Mouse (Mus musculus): ENCODE results near the gene Hoxc9.

Gene Hoxc9

DNA sequence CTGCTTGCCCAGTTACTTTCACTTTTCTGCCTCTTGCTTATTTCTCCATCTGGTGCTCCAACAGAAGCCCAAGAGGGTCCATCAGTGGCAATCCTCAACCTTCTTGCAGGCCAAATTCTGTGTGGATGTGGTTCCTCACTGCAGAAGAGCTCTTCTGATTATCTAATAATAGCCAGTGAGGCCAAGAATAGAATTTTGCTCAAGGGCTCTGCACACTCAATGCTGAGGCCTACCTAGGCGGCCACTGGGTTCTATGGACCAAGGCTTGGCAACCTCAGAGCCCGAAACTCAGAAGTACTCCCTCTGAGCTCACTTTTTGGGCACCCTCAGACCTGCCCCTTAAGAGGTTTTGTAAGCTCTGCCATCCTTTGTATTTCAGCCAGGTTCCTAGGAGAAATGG, 25.1 kb downstream of the Hoxc9 start:
- DNase-seq = no peak

DNA sequence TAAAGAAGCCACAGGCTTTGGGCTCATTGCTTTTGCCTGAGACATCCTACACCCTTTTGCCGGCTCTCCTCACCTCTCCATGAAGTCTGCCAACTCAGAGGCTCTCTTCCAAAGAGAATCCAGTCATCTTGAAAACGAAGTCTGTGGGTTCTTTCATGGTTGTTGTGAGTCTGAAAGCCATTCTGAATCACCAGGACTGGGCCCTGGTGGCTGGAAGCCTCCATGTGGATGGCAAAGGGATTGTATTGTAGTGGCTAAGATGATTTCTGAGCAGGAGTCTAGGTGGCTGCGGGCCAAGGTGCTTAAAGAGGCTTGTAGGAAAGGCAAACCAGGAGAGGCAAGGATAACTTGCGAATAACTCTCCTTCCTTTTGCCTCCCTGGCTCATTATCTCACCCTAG, 25.9 kb downstream of the Hoxc9 start:
- no peak for DNase-seq

DNA sequence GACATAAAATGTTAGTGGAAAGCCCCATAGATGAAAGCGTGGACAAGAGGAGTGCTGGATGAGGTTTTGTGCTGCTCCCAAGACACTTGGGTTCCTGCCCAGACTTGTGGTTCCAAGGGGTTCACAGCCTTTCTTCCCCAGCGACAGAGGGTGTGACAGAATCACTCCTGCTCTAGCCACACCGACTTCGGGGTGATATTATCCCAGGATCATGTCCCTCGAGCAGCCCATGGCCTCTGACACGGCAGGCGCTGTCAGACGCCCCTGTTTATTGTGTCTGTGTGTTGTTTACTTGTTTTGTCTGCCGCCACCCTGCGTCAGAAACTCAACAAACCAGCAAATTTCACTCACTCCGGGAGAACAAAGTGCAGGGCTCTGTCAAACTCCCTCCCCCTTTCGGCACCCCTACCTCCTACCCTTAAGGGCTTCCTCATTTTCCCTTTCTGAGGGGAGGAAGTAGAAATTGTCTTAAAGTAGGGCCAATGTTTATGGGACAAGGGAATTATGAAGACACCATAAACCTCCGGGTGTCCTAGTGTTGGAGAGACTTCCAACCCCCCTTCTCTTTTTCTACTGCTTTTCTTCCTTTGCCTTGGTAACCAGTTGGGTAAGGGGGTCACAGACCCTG, 26.7 kb downstream of the Hoxc9 start:
- DNase-seq = no peak

DNA sequence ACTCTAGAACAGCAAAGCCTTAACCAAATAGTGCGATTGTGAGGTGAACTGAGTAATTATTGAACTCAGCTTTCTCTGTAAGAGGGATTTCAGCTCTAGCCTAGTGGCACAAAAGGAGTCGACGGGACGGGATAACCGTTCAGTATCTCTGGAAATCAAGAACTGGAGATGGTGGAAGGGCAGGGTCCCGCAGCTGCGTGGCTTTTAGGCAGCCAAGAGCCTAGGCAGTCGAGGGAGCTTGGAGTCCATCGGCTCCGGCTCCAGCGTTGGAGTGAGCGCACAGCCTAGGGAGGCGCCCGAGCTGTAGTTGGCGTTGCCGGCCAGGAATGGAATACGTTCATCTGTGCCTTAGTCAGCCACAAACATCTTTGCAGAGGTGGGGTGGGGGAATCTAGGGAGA, 29.1 kb downstream of the Hoxc9 start:
- no peak for DNase-seq

DNA sequence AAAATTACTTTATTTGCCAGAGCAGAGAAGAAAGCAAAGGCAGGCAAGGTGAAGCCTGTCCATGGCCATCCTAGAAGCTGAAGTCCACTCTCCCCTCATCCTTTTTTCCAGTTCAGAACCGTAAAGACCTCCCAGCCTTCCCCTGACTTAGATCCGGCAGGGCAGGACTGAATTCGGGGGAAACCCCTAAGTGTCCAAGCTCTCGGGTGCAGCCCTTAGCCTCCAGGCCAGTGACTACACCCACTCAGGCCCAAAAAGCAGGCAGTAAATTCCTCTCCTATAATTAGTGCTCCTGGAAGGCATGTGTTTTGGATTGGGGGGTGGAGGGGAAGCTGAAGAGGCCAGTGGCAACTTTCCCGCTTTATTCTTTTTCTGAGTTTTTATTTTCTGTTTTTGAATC, 29.6 kb downstream of the Hoxc9 start:
- DNase-seq = no peak

DNA sequence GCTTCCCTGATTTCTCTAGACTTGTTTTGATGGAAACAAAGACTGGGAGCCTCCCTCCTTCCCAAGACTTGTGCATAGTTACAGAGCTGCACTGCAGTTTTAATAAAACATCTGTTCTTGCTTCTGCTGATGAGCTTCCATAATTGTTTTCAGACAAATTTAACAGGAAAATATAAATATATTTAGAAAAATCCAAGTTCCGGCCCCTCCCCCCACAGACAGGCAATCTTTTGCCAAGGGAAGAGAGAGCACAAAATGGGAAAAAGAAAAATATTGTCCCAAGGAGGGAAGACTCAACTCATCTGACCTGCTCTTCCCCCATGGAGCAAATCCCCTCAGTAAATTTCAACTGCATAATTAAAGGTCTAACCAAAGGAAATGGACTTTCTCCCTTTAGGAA, 30.1 kb downstream of the Hoxc9 start:
- no peak for DNase-seq

DNA sequence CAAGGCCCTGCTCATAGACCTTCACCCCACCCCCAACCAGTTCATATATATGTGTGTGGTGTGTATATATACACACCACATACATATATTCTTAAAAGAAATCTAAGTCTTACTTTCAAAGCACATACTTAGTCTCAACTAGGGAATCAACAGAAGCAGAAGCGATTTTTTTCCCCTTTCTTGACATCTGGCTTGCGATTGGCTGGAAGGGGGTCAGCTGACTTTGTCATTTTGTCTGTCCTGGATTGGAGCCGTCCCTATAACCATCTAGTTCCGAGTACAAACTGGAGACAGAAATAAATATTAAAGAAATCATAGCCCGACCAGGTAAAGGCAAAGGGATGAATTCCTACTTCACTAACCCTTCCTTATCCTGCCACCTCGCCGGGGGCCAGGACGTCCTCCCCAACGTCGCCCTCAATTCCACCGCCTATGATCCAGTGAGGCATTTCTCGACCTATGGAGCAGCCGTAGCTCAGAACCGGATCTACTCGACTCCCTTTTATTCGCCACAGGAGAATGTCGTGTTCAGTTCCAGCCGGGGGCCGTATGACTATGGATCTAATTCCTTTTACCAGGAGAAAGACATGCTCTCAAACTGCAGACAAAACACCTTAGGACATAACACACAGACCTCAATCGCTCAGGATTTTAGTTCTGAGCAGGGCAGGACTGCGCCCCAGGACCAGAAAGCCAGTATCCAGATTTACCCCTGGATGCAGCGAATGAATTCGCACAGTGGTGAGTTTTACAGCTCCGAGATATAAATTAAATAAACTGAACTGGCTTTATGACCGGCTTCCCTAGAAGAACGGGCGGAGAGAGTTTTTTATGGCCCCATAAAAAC, 33.2 kb downstream of the Hoxc9 start:
- no peak for DNase-seq

DNA sequence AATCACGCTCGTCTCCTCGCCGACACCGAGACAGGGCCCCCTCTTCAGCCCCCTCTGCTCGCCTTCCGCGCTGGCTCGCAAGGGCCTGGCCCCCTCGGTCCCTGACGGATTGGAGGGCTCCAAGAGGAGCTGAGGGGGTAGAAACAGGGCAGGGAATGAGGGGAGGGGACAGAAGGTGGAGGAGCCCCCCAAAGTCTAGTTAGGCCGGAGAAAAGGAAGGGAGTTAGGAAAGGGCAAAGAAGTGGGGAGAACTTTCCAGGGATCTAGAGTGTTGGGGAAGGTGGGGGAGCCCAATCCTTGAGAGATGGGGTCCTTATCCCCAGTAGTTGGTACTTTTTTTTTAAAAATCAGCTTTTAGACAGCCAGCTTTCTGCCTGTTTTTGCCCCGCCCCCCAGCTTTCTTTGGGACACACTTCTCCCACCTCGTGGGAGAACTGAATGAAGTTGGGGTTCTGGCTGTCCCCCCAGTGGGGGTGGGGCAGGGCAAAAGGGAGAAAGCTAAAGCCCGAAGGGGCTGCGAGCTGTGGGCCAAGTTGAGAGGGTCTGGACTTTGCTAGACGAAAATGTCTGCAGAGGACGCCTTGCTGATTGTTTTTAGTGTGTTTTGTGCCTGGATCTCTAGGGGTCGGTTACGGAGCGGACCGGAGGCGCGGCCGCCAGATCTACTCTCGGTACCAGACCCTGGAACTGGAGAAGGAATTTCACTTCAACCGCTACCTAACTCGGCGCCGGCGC, 34.0 kb downstream of the Hoxc9 start:
- no peak for DNase-seq

DNA sequence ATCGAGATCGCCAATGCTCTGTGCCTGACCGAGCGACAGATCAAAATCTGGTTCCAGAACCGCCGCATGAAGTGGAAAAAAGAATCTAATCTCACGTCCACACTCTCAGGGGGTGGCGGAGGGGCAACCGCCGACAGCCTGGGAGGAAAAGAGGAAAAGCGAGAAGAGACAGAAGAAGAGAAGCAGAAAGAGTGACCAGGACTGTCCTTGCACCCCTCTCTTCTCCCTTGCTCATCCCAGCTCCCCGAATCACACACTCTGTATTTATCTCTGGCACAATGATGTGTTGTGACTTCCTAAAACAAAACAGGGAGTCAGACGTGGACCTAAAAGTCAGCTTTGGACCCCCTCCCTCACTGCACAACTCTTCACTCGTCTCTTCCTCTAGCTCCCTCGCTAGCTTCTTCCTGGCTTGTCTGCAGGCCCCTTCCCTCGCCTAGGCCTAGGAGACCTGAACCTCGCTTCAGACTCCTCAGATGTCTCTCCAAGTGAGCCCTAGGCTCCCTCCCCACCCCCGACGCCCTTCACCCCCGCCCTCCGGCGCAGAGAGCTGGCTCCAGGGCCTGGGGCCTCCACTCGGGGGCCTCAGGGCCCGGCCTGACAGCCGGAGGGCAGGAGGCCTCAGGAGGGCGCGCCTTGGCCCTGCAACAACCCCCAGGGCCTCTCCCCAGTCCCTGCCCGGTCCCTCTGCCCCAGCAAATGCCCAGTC, 34.8 kb downstream of the Hoxc9 start:
- DNase-seq = no peak

DNA sequence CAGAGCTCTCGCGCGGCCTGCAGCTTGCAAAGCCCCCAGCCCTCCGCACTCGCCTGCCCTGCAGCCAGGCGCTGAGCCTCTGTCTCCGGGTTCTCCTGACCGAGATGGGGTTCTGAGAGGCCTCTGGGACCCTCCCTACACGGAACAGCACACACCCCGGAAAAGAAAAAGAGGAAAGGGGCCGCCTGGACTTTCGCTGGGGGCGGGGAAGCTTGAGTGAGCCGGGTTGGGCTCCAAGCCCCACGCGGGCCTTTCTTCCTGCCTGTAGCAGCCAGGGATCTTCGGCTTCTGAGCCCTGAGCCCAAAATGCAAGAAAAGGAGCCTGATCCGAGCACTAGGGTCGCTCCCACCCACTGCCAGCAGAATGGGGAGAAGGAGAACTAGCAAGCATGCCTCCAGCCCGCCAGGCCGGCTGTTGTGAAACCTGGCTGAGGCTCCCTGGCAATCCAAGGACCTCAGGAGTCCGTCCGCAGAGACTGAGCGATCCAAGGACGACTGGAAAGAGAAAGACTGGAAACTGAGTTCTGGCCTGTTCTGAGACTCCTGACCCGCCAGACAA, 35.8 kb downstream of the Hoxc9 start:
- DNase-seq = no peak

DNA sequence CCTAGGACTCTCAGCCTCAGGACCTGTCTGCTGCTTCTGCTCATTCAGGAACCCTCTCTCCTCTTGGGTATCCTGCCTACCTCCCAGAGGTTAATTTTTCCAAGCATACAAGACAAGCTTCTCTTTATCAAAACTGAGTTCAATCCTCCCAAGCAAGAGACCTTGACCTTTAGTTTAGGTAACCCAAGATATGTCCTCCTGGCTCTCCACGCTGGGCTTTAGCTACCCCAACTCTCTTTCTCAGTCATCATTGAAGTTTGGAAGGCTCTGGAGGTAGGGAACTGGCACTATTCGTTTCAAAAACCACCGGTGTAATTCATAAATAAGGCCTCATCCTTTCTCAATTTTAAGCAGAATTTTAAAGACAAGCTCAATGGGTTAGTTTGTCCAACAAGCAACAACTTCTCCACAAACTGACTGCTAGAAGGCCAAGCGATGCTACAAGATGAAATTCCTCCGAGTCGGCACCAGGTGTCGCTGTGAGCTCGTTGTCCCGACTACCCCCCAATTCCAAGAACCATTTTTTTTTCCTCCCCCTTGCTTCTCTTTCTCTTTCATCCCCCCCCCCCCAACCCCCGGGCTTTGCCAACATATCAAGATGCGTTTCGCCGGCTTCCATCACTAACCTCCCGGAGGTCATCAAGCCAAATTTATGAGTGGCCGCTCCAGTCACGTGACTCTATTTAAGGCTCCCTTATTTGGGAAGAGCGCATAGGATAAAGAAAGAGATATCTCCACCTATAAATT, 37.2 kb downstream of the Hoxc9 start:
- DNase-seq = peak; percentile 30

DNA sequence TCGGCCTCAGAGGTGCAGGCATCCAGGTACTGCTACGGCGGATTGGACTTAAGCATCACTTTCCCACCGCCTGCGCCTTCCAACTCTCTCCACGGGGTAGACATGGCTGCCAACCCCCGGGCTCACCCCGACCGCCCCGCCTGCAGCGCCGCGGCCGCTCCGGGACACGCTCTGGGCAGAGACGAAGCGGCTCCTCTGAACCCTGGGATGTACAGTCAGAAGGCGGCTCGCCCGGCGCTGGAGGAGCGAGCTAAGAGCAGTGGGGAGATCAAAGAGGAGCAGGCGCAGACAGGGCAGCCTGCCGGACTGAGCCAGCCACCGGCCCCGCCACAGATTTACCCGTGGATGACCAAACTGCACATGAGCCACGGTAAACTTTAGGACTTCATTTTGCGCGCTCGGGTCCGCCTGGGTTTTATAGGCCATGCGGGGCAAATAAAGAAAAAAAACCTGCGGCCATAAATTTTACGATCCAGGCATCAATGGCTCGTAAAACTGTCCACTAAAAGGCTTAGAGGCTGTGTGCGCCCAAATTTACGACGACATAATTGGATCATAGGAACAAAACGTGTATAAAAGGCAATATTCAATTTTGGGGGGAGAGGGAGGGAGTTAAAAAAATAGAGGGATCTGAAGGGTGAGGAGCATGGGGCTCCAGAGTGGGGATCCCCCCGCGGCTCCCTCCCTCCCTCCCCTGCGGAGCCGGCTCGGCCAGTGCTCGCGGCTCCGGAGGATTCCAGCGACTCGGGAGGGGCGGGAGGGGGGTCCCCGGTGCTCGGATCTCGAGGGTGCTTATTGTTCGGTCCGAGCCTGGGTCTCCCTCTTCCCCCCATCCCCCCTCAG, 38.1 kb downstream of the Hoxc9 start:
- no peak for DNase-seq

DNA sequence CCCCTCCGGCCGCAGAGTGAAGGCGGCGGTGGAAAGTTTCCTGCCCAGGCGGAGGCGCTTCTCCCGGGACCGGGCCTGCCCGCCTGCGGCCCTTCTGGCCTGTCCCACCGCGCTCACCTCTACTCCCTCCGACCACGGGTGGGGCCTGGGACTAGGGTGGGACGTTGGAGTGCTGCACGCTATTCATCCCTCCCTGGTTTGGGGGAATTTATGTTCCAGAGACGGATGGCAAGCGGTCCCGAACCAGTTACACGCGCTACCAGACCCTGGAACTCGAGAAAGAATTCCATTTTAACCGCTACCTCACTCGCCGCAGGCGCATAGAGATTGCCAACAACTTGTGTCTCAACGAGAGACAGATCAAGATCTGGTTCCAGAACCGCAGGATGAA, 38.8 kb downstream of the Hoxc9 start:
- DNase-seq = no peak

DNA sequence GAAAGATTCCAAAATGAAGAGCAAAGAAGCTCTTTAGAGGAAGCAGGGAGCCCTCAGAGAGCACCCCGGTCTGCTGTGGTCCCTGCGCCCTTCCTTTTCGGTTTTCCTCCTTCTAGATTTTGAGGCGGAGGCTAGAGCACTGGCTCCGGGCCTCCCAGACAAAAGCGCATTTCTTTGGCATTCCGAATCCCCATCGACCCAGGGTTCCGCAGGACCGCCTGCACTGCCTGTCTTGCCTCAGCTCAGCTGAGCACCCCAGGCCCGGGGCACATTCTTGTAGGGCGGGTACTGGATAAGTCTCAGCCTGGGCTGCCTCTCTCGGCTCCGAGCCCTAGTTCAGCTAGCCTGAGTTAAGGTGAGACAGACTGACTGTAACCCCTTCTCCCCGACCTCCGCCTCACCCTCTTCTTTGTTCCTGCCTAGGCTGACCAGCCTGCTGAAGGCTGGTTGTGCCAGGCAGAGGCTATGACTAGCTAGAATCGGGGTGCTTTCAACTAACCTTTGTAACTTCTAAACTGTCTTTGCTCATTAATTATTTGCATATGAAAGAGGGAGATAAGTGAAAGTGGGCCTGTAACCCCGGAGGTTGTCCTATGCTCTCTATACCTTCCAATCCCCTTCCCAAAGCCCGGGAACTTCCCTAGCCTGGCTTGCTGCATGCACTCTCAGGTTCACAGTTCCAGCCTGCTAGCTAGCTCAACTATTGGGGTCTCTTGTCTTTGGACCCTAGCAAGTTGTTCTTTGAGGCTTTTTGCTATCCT, 39.3 kb downstream of the Hoxc9 start:
- no peak for DNase-seq

DNA sequence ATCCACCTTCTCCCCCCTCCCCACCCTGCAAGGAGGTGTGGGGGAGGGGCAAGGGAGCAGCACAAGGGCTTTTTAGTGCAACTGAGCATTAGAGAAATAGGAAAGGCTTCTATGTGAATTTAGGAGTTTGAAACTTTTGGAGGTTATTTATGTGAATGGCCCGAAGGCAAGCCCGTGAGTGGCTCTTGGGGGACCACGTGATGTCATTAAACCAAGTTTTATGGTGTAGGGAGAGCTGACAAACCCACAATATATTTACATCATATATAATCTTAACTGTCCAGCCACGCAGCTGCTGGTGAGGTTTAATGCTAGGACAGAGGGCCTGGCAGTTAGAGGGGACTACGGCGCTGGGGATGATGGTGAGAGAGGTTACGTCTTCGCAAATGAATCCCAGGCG, 42.4 kb downstream of the Hoxc9 start, which contains the start of gene Hoxc4:
Gene Hoxc4, plus strand, starts transcription at position 299 of the 400 bp plus-strand sequence.
- DNase-seq = no peak

DNA sequence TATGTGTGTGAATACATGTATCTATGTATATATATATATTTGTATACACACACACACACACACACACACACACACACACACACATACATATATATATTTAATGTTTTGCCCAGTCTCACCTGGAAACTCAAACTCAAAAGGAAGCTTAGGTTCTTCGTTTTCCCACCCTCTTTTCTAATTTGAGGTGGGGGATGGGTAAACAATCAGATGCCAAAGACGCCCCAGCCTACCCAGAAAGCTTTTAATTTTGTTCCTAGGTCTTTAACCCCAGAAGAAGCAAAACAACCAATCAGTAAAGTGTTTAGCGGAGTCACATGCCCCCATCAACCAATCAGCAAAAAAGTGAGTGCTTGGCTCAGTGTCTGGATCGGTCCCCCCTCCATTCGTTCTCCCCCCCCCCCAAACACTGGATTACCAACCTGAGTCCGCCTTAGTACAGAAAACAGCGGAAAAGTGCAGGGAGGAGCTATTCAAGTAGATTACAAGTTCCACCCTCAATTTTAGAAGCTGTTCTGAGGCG, 44.7 kb downstream of the Hoxc9 start:
- no peak for DNase-seq

DNA sequence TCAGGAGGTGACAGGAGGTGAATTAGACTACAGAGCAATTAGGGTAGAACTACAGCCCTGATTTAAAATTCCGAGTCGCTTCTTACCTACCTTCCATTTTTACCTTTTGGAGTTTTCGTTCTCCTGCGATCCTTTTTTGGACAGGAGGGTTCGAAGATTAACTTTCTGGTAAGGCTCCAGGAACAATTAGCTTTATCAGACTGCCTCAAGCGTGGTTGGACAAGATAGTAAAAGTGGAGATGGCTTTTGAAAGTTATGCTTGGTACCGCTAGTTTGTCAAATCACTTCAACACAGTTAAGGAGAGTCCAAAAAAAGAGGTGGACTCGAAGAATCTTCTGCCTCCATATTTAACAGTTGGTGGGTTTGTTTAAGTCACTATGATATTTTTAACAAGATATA, 45.3 kb downstream of the Hoxc9 start:
- no peak for DNase-seq

DNA sequence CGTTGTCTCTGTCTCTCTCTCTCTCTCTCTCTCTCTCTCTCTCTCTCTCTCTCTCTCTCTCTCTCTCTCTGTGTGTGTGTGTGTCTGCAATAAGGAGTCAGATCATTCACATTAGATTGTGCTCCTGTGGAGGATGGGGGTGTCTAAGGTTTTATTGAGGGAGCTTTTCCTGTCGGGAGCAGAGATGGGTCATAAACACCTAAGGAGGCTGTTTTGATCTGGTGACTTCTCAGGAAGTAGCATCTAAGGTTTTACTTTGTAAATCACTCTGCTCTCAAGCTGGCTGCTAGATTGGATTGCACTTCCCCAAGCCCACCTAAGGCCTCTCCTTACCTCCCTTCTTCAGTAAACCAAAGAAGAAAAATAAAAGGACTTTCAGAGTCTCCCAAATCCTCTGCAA, 47.9 kb downstream of the Hoxc9 start:
- DNase-seq = no peak

DNA sequence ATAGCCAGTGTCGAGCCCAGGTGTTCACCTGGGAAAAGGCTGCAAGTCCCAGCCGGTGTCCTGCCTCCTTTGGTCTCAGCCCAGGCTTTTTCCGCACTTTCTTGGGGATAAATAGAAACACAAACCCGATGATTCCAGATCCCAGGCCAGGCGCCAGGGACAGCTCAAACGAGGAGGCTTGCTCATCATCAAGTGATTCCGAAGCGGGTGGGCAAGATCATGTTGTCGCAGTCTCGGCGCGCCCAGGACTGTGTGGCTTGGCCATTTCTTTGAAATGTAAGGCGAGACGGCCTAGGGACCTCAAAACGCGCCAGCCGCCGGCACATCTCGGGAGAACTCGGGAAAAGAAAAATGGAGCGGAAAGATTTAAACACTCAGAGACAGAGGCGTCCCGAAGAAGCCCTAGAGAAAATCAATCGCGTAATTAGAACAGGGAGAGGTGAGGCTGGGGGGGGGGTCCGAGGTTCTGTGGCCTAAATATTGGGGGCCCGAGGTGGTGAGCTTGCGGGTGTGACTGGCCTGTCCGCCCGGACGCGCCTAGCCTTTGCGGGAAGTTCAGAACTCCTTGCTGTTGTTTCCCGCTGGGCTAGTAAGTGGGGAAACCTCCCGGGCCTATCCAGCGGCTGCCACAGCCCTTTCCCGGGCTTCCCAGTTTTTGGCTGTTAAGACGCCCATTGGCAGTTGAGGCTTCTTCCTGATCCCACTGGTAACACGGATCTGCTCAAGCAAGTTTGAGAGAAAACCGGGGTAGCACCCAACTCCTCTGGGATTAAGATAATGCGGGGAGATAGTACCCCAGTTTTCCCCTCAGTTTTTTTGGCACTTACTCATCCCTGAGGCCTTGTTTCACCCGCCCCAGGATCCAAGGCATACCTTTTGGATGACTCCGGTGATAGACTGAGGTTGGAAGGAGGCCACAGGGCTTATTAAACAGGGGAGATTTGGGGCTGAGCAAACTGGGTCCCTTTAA, 51.3 kb downstream of the Hoxc9 start:
- no peak for DNase-seq
